ENCODE assay signal across 9 mouse cellular contexts in genomic region chr17:90054312-90054711, GRCm38 (mm10).
DNase-seq lines count a peak whose midpoint lies in the region; ATAC-seq lines count a peak whose summit lies in the region.
"Had no signal": no experiment of that assay in that cellular context is flagged by ENCODE, and none has a peak within 500 bp of the region (broad histone marks: within the 10 kb centered on the region; RNA-seq: fewer than 3 reads in every experiment).

No protein-coding gene starts in this region.

- H3K4me2 ChIP-seq in forebrain, embryonic 12.5 days, result no peak overlapping the region
- no peak overlapping the region for H3K4me2 ChIP-seq in hindbrain, embryonic 15.5 days
- no peak overlapping the region for H3K4me2 ChIP-seq in neural tube, embryonic 14.5 days (ENCODE audit: low read depth, low read length)

- no peak overlapping the region for H3K27ac ChIP-seq in forebrain, embryonic 12.5 days
- no peak overlapping the region for H3K27ac ChIP-seq in forebrain, embryonic 10.5 days
- H3K27ac ChIP-seq in hindbrain, embryonic 15.5 days (replicated peaks), result 0 out of 2 replicates have a peak overlapping the region, but pooled peaks have one; percentile 55
- no peak overlapping the region for H3K27ac ChIP-seq in neural tube, embryonic 14.5 days (ENCODE audit: low read depth, low read length)

- WGBS in forebrain, embryonic 12.5 days, result 48% methylated on average over 5 of the region's 5 CpGs
- WGBS in forebrain, embryonic 10.5 days, result 61% methylated on average over 5 of the region's 5 CpGs
- WGBS in hindbrain, embryonic 15.5 days, result 18% methylated on average over 5 of the region's 5 CpGs
- WGBS in neural tube, embryonic 14.5 days, result 33% methylated on average over 5 of the region's 5 CpGs

- H3K36me3 ChIP-seq in forebrain, embryonic 12.5 days (replicated peaks), result no peaks in the 10 kb centered on the region
- H3K36me3 ChIP-seq in forebrain, embryonic 10.5 days (replicated peaks), result no peaks in the 10 kb centered on the region
- H3K36me3 ChIP-seq in hindbrain, embryonic 15.5 days, result no peaks in the 10 kb centered on the region
- no peaks in the 10 kb centered on the region for H3K36me3 ChIP-seq in neural tube, embryonic 14.5 days (ENCODE audit: control insufficient read depth, insufficient read depth, low read length)

- peaks cover 3% of the 10 kb centered on the region; the same call in 1 of the 2 replicates for H3K4me1 ChIP-seq in forebrain, embryonic 12.5 days
- H3K4me1 ChIP-seq in forebrain, embryonic 10.5 days, result no peaks in the 10 kb centered on the region
- peaks cover 1% of the 10 kb centered on the region; the same call in 1 of the 2 replicates for H3K4me1 ChIP-seq in hindbrain, embryonic 15.5 days (replicated peaks)
- peaks cover 7% of the 10 kb centered on the region for H3K4me1 ChIP-seq in neural tube, embryonic 14.5 days (ENCODE audit: control insufficient read depth, insufficient read depth, low read length)

- intact Hi-C loops in heart, postnatal 25 days (cut with DNase I), result no loop called here

- no peak for DNase-seq in forebrain, embryonic 10.5 days (ENCODE audit: extremely low spot score, low spot score)
- peak; percentile 84 to 88 for DNase-seq in cerebellum, postnatal 25 days
- no peak for DNase-seq in heart, postnatal 25 days (ENCODE audit: low spot score)
- no peak for DNase-seq in gastrocnemius, postnatal 4 days (ENCODE audit: low spot score in 2 of 2)
- no peak for DNase-seq in adipocyte (ENCODE audit: low spot score)
- DNase-seq: lung, postnatal 14 days had no signal

- H3K9me3 ChIP-seq in forebrain, embryonic 12.5 days, result no peaks in the 10 kb centered on the region
- no peaks in the 10 kb centered on the region for H3K9me3 ChIP-seq in forebrain, embryonic 10.5 days
- no peaks in the 10 kb centered on the region for H3K9me3 ChIP-seq in hindbrain, embryonic 15.5 days
- H3K9me3 ChIP-seq in neural tube, embryonic 14.5 days (ENCODE audit: control insufficient read depth, low read length), result no peaks in the 10 kb centered on the region

- H3K9ac ChIP-seq in forebrain, embryonic 12.5 days, result no peak overlapping the region
- H3K9ac ChIP-seq in hindbrain, embryonic 15.5 days, result no peak overlapping the region
- H3K9ac ChIP-seq in neural tube, embryonic 14.5 days (replicated peaks; ENCODE audit: low read depth, low read length), result no peak overlapping the region

- H3K27me3 ChIP-seq in forebrain, embryonic 12.5 days, result no peaks in the 10 kb centered on the region
- no peaks in the 10 kb centered on the region for H3K27me3 ChIP-seq in forebrain, embryonic 10.5 days (ENCODE audit: poor library complexity, severe bottlenecking)
- no peaks in the 10 kb centered on the region for H3K27me3 ChIP-seq in hindbrain, embryonic 15.5 days
- H3K27me3 ChIP-seq in neural tube, embryonic 14.5 days (ENCODE audit: control insufficient read depth, insufficient read depth, low read length), result no peaks in the 10 kb centered on the region

- H3K4me3 ChIP-seq in forebrain, embryonic 12.5 days (replicated peaks), result no peak overlapping the region
- H3K4me3 ChIP-seq in forebrain, embryonic 10.5 days, result no peak overlapping the region
- H3K4me3 ChIP-seq in hindbrain, embryonic 15.5 days, result no peak overlapping the region
- H3K4me3 ChIP-seq in neural tube, embryonic 14.5 days (ENCODE audit: low read depth, low read length), result no peak overlapping the region

- ATAC-seq in forebrain, embryonic 12.5 days (ENCODE audit: low FRiP score), result peak; percentile 79
- ATAC-seq in hindbrain, embryonic 15.5 days (ENCODE audit: low FRiP score, low read depth), result peak; percentile 75
- ATAC-seq in neural tube, embryonic 14.5 days (ENCODE audit: low read depth), result 0 out of 2 replicates have a peak, but pooled peaks have one; percentile 44

Comparison
In these comparisons a context has a peak if more than half of its experiments do, and no peak if none do; other contexts are left out.
1. DNase-seq: peak in cerebellum, postnatal 25 days (2 of 2); none in forebrain, embryonic 10.5 days (single experiment), heart, postnatal 25 days (single experiment), gastrocnemius, postnatal 4 days (0 of 2) and adipocyte (single experiment).
2. Peak in every context shown above with its lines, with median percentiles within 50 percentile points of each other: ATAC-seq.